Mouse (Mus musculus): Measurements from ENCODE around the gene Gm7579. TPM values are rescaled to one million over a fixed set of nuclear protein-coding genes. Genes with fewer than 3 reads are reported as not detected.

The Gm7579 gene
- polyA plus RNA-seq (2012; ENCODE audit: low replicate concordance): not detected in 2 replicates

GRCm38 (mm10) chr7:142211559-142211958 is at the start of gene Gm7579:
Gm7579 (plus strand) TSS chr7:142211859.

GRCm38 (mm10) chr7:142165639-142166038 is 46.0 kb upstream of the Gm7579 start, which contains the start of gene Gm4553:
Gm4553 (minus strand) TSS chr7:142165739.

GRCm38 (mm10) chr7:142175905-142176304 is 35.8 kb upstream of the Gm7579 start, which contains the start of gene Krtap5-2:
Krtap5-2 (minus strand) TSS chr7:142176005.

GRCm38 (mm10) chr7:142190289-142190688 is 21.4 kb upstream of the Gm7579 start, which contains the start of gene Gm10153:
Gm10153 (minus strand) TSS chr7:142190389.

GRCm38 (mm10) chr7:142201064-142201463 is 10.6 kb upstream of the Gm7579 start, which contains the start of gene Krtap5-3:
Krtap5-3 (plus strand) TSS chr7:142201364.

GRCm38 (mm10) chr7:142229871-142230270 is 18.2 kb downstream of the Gm7579 start, which contains the start of gene Krtap5-5:
Krtap5-5 (minus strand) TSS chr7:142229971.

GRCm38 (mm10) chr7:142240978-142241377 is 29.3 kb downstream of the Gm7579 start, which contains the start of gene Gm40460:
Gm40460 (minus strand) TSS chr7:142241078.

GRCm38 (mm10) chr7:142258254-142258653 is 46.6 kb downstream of the Gm7579 start, which contains the start of gene Gm2431:
Gm2431 (minus strand) TSS chr7:142258354.

Other genes with a start within 250 kb of the Gm7579 start
- gene Mob2, start 150.8 kb upstream of the Gm7579 start, polyA plus RNA-seq (2012; ENCODE audit: low replicate concordance): 10.0 and 53.1 TPM in 2 replicates
- gene Dusp8, start 116.0 kb upstream of the Gm7579 start, polyA plus RNA-seq (2012; ENCODE audit: low replicate concordance): 14.9 and 17.9 TPM in 2 replicates
- not detected in 2 replicates for gene Gm45618, start 91.1 kb upstream of the Gm7579 start, polyA plus RNA-seq (2012; ENCODE audit: low replicate concordance)
- gene Gm39115, start 75.8 kb upstream of the Gm7579 start, polyA plus RNA-seq (2012; ENCODE audit: low replicate concordance): not detected in 2 replicates
- gene Gm45337, start 67.3 kb upstream of the Gm7579 start, polyA plus RNA-seq (2012; ENCODE audit: low replicate concordance): not detected in 2 replicates
- not detected in 2 replicates for gene Gm29735, start 54.7 kb upstream of the Gm7579 start, polyA plus RNA-seq (2012; ENCODE audit: low replicate concordance)
- not detected in 2 replicates for gene Gm4553, start 46.1 kb upstream of the Gm7579 start, polyA plus RNA-seq (2012; ENCODE audit: low replicate concordance)
- not detected in 2 replicates for gene Krtap5-2, start 35.9 kb upstream of the Gm7579 start, polyA plus RNA-seq (2012; ENCODE audit: low replicate concordance)
- not detected in 2 replicates for gene Gm10153, start 21.5 kb upstream of the Gm7579 start, polyA plus RNA-seq (2012; ENCODE audit: low replicate concordance)
- not detected in 2 replicates for gene Krtap5-3, start 10.5 kb upstream of the Gm7579 start, polyA plus RNA-seq (2012; ENCODE audit: low replicate concordance)
- gene Krtap5-5, start 18.1 kb downstream of the Gm7579 start, polyA plus RNA-seq (2012; ENCODE audit: low replicate concordance): not detected in 2 replicates
- gene Gm40460, start 29.2 kb downstream of the Gm7579 start, polyA plus RNA-seq (2012; ENCODE audit: low replicate concordance): not detected in 2 replicates
- gene Gm2431, start 46.5 kb downstream of the Gm7579 start, polyA plus RNA-seq (2012; ENCODE audit: low replicate concordance): not detected in 2 replicates
- gene Gm4559, start 62.5 kb downstream of the Gm7579 start, polyA plus RNA-seq (2012; ENCODE audit: low replicate concordance): not detected in 2 replicates
- not detected in 2 replicates for gene Krtap5-1, start 85.3 kb downstream of the Gm7579 start, polyA plus RNA-seq (2012; ENCODE audit: low replicate concordance)
- not detected in 2 replicates for gene Krtap5-4, start 91.7 kb downstream of the Gm7579 start, polyA plus RNA-seq (2012; ENCODE audit: low replicate concordance)
- 7.7 and 27.5 TPM in 2 replicates for gene Ifitm10, start 161.9 kb downstream of the Gm7579 start, polyA plus RNA-seq (2012; ENCODE audit: low replicate concordance)
- 13.8 TPM in 1 of 2 replicates, not detected in the other for gene Gm49369, start 170.8 kb downstream of the Gm7579 start, polyA plus RNA-seq (2012; ENCODE audit: low replicate concordance)
- gene Ctsd, start 176.2 kb downstream of the Gm7579 start, polyA plus RNA-seq (2012; ENCODE audit: low replicate concordance): 189 and 243 TPM in 2 replicates
- gene Syt8, start 223.0 kb downstream of the Gm7579 start, polyA plus RNA-seq (2012; ENCODE audit: low replicate concordance): 0.28 TPM in 1 of 2 replicates, not detected in the other
- 0.49 TPM in 1 of 2 replicates, not detected in the other for gene Tnni2, start 229.9 kb downstream of the Gm7579 start, polyA plus RNA-seq (2012; ENCODE audit: low replicate concordance)
- gene Lsp1, start 248.9 kb downstream of the Gm7579 start, polyA plus RNA-seq (2012; ENCODE audit: low replicate concordance): 86.7 and 86.8 TPM in 2 replicates

All from leukemia stem cell, adult 10-12 weeks (primary cell).